Mouse (Mus musculus): ENCODE data around the gene Zfp867. TPM values are rescaled to one million over a fixed set of nuclear protein-coding genes. Genes with fewer than 3 reads are reported as not detected.

The Zfp867 gene
- polyA plus RNA-seq, 1 experiment = 0.09 TPM

DNA sequence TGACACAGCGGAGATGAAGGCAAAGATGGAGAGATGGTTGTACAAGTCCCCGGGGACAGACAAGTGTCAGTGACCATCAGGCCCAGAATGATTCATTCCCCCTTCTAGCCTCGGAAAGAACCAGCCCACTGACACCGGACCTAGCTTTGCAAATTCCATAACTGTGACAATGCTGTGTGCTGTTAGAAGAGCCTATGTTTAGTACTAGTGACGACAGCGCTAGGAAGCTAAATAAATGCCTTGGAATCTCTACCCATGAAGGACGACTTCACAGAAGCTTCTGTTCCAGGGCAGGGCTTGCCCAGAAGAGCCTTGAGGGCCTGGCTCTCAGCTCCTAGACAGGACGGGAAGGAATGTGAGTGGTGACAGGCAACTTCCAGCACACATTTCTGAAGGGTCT lies 13.9 kb upstream of the Zfp867 start:
- TF ChIP-seq GATA1 (IDR thresholded peaks at IDR 0.05; ENCODE audit: low read length) = no peak

DNA sequence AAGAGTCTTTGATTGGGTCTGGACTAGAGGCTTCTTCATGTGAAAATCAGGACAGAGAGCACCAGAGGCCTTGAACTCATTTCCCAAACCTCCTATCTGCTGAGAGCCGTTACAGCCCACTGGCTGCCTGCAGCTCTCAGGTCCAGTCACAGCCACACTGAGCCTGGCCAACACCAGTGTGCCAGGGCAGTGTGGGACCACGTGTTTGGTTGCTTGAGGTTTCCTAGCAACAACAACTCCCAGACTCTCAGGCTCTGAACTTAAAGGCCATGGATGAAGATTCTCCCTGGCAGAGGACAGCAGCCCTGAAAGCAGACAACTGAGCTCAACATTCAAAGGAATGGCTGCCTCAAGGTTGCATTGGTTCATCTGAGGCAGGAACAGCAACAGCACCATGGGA lies 13.4 kb upstream of the Zfp867 start:
- TF ChIP-seq GATA1 (IDR thresholded peaks at IDR 0.05; ENCODE audit: low read length) = no peak

DNA sequence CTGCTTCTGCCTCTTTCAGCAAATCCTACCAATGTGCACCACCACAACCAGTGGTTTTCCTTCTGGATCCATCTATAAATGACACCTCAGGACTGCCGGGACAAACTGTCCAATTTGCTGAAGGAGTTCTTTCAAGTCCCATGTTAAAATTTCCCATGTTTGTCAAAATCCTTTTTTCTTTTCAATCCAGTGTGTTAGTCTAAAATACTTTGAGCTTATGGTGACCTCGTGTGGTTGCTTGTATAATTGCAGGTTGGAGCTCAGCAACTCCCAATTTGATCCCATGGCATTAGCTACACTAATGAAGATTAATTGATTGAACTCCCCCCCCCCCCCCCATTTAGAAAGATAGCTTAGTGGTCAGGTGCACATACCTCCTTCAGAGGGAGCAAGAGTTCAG lies 10.9 kb upstream of the Zfp867 start:
- no peak for TF ChIP-seq GATA1 (IDR thresholded peaks at IDR 0.05; ENCODE audit: low read length)

DNA sequence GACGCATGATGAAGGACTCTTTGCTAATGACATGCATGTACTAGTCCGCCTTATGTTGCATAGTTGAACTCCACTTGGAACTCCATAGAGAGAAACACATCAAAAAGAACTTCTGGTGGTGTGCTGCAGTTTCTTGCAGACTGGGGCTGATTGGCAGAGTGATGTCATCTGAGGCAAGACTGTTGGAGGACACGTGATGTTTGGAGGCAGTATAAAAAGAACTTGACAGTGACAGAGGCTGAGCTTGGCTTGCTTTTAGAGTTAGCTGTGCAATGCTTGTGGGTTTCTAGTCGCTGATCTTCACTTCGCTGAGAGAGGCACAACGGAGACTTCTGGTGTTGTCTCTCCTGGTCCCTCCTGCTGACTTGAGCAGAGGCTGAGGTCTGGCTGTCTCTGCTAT lies 5.0 kb upstream of the Zfp867 start:
- TF ChIP-seq GATA1 (IDR thresholded peaks at IDR 0.05; ENCODE audit: low read length) = no peak

DNA sequence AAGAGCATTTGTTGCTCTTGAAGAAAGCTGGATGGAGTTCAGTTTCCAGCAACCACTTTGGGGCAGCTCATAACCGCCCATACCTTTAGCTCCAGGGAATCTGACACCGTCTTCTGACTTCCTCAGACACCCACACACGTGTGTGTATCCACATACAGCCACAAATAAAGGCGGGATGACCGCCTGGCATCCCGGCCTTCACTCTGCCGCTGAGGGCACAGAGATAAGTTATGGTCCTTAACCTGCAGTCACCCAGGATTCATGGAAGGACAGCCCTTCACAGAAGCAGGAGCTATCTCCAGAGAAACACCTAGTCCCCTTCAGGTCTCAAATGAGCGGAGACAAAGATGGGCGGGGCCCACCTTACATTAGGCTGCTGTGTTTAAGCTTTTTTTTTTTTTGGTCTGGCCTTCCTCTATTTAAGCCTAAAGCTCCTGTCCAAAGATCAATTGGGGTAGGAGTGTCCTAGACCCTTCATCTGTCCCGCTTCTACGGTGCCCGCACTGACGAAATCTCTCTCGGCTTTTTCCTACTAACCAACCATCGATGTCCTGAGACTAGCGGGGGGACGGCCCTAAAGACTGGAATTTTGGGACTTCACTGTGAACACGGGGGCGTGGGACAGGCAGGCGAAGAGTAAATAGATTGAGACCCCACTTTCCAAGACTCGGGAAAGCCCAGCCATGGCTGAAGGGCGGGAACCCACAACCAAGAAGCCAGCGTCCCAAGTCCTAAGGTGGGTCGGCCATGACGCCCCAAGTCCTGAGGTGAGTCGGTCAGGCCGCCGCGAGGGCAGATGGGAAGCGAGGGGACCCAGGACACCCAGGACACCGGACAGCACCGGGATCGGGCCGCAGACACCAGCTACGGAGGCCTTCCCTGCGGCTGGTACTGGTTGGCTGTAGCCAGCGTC lies 605 bp downstream of the Zfp867 start:
- no peak for TF ChIP-seq GATA1 (IDR thresholded peaks at IDR 0.05; ENCODE audit: low read length)

DNA sequence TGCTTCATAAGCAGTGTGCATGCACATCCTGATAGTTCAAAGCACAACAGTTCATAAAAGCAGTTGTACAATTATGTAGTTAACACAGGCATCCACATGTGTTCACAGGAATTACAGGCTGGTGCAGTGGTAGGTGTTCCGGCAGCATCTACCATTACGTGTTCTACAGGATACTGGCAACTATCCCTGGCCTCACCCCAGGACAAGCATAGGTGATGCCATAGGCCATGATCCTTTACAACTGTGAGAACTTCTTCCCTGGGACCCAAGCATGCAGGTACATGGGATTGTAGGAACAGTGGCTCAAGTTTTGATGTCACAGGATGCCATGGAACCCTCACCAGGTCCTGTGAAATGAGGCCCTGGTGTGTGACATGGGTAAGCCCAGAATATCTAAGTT lies 11.8 kb downstream of the Zfp867 start:
- TF ChIP-seq GATA1 (IDR thresholded peaks at IDR 0.05; ENCODE audit: low read length) = no peak

DNA sequence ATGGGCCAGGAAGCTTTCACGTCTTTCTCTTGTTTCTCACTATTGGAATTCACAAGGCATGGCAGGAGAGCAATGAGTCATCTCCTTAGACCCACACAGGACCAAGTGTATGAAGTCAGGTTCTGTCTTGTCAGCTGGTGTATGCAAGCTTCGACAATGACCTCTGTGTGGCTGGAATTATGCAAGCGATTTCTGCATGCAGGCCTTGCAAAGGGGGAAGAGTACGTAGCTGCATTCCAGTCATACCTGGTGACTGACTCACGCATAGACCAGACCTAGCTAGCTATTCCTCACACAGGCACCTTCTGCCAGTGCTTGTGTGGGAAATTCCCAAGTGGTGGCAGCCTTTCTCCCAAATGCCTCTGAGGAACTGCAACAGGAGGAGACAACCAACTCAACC lies 13.3 kb downstream of the Zfp867 start:
- no peak for TF ChIP-seq GATA1 (IDR thresholded peaks at IDR 0.05; ENCODE audit: low read length)

DNA sequence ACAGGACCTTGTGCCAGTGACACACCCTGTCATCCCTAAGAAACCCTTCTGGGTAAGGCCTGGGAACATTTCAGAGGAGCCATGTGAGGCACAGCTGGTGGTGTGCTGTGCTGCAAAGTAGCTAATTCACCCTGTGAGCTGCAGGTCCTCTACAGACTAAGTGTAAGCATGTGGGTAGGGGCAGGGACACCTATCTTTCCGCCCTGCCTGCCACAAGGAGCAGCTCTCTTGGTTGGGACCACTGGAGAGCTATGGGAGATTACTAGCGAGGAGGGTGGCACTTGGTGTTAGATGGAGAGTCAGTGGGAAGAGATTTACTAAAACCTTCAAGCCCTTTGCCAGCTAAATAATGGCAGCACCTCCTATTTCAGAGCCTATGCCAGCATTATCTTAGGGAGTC lies 15.4 kb downstream of the Zfp867 start:
- no peak for TF ChIP-seq GATA1 (IDR thresholded peaks at IDR 0.05; ENCODE audit: low read length)

DNA sequence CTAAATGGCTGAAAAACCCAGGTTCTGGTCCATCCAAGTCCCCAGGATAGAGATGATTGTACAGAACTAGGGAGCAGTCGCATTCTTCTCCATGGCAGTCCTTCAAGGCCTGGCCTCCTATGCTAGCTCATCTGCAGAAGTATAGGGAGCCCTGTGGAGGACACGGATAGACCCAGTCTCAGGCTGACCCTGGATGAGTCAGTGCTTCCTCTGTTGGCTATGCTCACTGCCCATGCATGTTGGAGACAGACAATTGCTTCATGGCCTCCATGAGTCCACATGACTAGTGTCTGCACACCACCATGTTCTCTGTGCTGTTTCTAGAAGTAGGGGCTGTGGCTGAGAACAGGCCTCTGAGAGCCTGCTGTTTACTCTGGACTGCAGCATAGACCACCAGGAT lies 15.9 kb downstream of the Zfp867 start:
- no peak for TF ChIP-seq GATA1 (IDR thresholded peaks at IDR 0.05; ENCODE audit: low read length)

DNA sequence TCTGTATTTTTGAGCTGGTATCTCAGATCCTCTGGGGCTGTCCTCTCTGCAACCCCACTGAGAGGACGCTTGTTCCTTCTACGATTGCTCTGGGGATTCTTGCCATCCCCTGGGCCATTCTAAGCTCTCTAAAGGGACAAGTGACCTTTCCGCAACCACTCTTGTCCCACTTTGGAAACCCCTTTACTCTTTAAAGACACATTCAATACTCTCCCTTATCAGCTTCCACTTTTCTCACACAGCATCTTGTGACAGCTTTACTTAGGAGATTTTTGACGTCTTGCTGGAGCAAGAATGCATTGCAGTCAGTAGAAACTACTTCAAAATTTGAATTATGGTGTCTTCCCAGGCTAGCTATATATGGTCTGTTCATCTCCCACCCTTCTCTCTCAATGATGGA lies 21.2 kb downstream of the Zfp867 start, which contains the start of gene Snap47:
Gene Snap47 (minus strand): TSS at position 101 of the 400 bp plus-strand sequence.
- no peak for TF ChIP-seq GATA1 (IDR thresholded peaks at IDR 0.05; ENCODE audit: low read length)

DNA sequence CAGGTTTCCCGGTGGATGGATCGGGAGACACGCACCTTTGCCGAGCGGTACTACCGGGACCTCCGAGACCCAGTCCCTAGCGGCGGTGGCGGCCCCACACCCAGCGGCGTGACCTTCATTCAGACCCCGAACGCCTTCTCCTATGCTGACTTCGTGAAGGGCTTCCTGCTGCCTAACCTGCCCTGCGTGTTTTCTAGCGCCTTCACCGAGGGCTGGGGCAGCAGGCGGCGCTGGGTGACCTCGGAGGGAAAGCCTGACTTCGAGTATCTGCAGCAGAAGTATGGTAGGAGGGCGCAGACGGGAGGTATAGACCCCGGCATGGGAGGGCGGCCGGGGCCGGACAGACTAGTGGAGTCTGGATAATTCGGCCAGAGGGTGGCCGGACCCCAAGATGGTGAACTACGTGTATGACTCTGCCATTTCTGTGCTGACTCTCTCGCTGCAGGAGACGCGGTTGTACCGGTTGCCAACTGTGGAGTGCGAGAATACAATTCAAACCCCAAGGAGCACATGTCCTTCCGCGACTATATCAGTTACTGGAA lies 22.0 kb downstream of the Zfp867 start:
- TF ChIP-seq GATA1 (IDR thresholded peaks at IDR 0.05; ENCODE audit: low read length) = no peak

DNA sequence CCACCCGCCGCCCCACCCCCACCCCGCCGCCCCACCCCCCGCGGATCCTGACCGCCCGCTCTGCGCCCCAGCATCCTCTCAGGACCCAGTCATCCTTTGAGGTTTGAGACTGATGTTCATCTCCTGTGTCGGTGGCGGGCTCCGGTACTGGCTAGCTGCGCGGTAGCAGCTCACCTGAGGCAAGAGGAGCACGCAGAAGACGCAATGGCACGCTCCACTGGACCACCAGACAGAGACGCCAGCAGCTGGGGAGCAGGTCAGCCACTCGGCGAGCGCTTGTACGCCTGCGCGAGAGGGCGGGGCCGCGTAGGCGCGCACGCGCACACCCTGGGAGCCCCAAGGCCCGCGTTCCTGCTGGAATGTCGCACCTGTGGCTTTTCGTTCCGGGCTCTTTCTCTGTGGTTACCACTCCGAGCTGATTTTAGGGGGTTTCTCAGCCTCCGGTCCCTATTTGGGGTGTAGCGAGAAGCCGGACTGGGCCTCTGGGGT lies 22.5 kb downstream of the Zfp867 start, which contains the start of gene Jmjd4:
Gene Jmjd4 (plus strand): TSS at position 305 of the 489 bp plus-strand sequence.
- TF ChIP-seq GATA1 (IDR thresholded peaks at IDR 0.05; ENCODE audit: low read length) = no peak

DNA sequence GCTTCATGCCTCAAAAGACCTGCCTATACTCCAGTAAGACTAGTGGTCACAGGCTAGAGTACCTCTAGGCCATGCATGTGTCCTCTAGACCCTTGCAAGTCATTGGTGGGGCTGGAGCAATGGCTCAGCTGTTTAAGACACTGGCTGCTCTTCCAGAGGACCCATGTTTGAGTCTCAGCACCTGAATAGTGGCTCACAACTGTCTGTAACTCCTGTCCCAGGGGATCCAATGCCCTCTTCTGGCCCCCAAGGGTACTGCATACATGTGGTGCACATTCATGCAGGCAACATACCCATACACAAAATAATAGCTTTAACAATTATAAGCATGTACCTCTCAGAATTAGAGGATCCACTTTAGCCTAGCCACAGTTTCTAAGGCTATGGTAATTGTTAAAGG lies 29.2 kb downstream of the Zfp867 start:
- TF ChIP-seq GATA1 (IDR thresholded peaks at IDR 0.05; ENCODE audit: low read length) = no peak

DNA sequence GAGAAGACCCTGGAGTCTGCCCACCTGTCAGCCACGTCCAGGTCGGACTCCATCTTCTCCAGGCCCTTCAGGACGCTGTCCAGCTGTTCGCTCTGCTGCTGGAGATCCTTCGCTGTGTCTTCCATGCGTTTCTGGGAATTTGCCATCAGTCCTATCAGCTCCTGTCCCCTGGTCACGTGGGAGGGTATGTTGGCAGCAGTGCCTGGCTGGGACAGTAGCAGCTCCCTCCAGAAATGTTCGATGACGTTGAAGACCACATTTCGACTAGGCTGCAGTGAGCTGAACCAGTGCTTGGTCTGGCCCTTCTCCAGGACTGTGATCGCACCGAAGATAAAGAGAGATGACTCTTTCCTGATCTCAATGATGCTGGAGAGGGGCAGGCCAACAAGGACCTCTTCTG lies 34.3 kb downstream of the Zfp867 start:
- no peak for TF ChIP-seq GATA1 (IDR thresholded peaks at IDR 0.05; ENCODE audit: low read length)

DNA sequence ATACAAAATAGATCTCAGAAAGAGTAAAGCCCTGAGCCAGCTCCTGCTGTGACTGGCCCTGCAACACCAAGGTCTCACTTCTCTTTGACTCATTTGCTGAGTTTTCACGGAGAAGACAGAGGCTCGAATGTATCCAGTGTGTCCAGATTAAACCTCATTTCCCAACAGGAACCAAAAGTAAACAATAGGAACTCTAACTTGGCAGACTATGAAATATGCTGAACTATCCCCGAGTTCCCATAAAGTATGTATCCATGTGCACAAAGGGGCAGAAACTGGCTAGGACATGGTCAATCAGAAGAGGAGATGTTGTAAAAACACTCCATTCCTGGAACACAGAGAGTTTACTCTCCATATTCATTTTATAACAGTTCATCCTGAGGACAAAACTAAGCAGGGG lies 40.0 kb downstream of the Zfp867 start:
- no peak for TF ChIP-seq GATA1 (IDR thresholded peaks at IDR 0.05; ENCODE audit: low read length)

DNA sequence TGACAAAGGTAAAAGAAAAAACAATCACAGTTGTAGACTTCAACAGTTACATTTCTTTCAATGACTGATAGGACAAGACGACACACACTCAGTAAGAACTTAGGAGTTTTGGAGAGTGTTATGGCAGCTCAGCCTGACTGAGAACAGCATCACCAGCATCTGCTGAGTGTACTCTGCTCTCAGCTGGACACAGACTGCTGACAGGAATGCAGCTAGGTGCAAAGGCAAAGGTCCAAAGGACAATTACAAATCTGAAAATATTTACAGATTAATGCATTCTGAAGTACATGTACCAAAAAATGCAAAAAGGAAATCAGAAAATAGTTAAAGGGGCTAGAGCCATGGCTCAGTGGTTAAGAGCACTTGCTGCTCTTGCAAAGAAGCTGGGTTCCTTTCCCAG lies 42.3 kb downstream of the Zfp867 start:
- TF ChIP-seq GATA1 (IDR thresholded peaks at IDR 0.05; ENCODE audit: low read length) = no peak

Data from G1E-ER4 (cell line).